Mouse (Mus musculus) spleen, embryonic (tissue): ENCODE measurements around the gene Timp2.

Source experiments
- CTCF ChIA-PET: fragments of 350-600 bp; sonication (Branson Sonifier 250); formaldehyde crosslinking; loops from one replicate; lab custom pipeline; 2022; lab: Charles Lee

Timp2 gene

DNA sequence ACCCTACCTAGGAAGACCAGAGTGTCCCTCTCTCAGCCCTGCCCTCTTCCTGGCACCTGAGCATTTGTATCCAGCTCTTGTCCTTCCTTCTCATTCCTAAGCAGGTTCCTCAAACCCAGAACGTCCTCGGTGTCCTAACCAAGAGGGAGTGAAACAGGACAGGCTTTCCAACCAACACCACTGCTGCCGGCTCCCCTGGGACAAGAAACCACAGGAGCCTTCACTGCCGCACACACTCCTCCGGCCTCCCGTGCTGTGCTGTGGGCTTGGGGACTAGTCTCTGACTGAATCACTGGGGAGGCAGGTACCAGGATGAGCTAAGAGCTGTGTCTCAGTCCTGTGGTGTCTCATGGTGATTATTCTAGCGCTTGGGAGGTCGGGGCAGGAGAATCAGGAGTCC, 14.1 kb upstream of the Timp2 start:
- CTCF ChIA-PET, result no interaction called here

DNA sequence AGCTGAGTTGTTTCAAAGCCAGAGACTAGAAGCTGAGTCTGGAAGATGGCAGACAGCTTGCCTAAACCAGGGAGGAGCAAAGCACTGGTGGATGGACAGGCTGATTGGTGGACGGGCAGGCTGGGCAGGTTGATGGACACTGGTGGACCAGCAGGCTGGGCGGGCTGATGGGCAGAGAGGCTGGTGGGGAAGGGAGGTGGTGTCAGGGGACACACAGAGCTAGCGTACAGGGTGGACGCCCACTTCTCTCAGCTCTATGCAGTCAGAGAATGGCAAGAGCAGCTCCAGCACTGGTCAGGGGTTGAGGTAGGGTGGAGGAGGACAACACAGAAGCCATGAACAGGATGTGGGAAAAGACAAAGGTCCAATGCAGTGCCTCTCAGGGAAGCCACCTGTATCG, 13.7 kb upstream of the Timp2 start:
- CTCF ChIA-PET, result no interaction called here

DNA sequence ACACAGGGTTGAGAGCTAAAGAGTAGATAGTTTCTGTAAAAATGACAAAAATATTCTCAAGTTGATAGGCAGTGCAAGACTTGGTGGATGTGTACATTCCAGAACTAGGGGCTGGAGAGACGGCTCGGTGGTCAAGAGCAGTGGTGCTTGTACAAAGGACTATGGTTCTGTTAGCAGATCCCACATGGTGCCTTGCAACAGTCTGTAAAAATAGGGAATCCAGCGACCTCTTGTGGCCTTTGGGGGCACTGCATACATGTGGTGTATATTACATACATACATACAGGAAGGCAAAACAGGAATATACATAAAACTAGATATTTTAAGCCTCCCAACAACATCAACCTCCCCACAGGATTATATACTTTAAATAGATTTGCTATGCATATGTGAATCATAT, 12.8 kb upstream of the Timp2 start:
- CTCF ChIA-PET, result interaction anchor here (0.7 kb wide), 1 partner anchor 126 kb away, joined by 3 read pairs; no protein-coding TSS in a partner anchor

DNA sequence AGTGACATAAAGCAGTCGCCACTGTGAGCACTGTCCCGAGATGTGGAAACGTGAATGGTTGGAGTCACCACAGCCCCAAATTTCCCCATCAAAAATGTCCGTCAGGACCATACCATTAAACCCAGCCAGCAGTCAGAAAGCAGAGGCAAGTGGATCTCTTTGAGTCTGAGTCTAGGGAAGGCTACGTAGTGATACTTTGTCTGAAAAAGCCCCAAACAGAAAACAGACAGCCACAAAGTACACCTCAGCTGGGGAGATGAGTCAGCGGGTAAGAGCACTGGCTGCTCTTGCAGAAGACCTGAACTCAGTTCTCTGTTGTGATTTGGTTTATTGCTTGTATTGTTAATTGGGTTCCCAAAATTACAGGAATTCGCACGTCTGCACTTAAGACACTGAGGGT, 11.0 kb upstream of the Timp2 start:
- CTCF ChIA-PET, result no interaction called here

DNA sequence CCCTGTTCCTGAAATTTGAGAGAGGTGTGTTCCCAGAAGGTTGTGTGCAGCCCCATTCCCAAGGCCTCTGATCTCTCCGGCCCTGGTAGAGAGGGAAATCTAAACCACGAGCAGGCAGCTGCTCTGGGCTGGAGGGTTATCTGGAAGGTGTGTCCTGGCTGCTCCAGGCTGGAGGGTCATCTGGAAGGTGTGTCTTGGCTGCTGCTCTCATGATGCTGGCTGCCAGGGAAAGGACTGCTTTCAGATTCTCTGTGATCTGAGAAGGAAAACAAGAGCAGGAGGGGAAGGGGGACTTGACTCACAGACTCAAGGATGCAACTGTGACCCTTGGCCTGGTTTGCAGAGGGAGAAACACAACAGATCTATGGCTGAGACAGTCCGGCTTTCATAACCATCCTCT, 10.6 kb upstream of the Timp2 start:
- CTCF ChIA-PET, result no interaction called here

DNA sequence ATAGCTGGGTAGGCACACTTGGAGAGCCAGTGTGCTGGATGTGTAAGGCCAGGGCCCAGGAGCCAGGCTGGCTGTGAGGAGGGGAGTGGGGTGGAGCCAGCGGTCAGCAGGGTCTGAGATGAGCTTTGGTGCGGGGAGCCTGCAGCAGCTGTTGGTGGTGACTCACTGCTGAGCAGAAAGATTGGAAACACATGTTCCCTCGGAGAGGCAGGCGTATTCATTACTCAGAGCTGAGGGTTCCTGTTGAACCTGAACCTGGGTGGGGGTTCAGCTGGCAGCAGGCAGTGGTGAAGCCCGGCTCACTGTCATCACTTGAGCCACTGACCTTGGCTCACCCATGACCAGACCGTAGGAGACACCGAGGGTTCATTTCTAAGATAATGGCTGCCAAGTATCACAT, 9.6 kb upstream of the Timp2 start:
- CTCF ChIA-PET, result no interaction called here

DNA sequence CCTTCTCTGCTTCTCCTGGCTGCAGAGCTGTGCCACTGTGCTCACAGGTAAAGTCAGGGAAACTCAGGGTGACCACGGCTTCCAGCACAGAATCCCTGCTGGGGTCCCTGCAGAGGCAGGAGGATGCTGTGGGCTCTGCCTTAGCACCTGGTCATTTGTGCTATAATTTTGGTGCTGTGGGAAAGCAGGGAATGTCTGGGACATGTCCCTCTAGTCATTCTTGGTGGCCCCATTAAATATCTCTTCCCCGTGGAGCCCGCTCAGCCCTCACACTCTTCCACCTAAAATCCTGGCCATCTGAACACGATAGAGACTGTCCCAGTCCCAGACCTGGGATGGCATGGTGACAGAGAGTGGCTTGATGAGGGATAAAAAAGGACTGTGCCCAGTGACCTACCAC, 8.5 kb upstream of the Timp2 start:
- CTCF ChIA-PET, result no interaction called here

DNA sequence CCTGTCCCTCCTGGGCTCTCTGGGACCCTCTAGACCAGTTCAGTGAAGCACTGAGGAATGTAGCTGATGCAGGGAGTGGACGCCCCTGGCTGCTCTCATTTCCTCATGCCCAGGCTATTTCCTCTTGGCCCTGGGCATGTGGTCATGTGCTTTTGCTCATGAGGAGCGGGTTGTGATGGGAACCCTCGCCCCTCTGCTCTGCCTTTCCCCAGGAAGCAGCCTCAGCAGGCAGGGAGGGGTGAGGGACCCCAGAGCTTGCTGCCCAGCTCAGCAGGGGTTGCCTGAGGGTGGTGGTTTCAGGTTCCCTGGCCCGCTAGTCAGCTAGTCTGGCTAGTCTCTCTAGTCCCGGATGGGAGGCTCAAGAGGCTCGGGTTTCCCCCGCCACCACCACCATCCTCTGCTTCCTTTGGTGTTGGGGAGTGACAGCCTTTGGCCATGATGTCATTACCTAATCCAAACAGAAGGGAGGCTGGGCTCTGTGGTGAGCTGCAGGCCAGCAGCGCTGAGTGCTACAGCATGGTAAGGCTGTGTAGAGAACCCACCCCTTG, 7.5 kb upstream of the Timp2 start:
- CTCF ChIA-PET, result interaction anchor here (0.6 kb wide), 1 partner anchor 14 kb away, joined by 4 read pairs; no protein-coding TSS in a partner anchor

DNA sequence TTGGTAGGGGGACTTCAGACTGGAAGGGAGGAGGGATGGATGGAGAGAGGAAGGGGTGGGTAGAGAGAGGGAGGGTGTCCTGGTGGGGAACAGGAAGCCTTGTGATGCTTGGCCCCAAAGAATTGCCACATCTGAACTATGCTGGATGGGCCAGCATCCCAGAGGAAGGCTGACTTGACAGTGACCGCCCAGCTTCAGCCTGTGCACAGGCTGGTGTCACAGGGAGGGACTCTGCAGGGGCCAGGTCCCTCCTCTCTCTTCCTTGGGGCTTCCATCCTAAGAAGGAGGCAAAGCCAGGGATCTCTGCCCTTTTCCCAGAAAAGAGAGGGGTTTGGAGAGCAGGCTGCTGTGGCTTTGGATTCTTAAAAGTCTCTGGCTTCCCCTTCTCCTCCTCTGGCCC, 7.0 kb upstream of the Timp2 start:
- CTCF ChIA-PET, result no interaction called here

DNA sequence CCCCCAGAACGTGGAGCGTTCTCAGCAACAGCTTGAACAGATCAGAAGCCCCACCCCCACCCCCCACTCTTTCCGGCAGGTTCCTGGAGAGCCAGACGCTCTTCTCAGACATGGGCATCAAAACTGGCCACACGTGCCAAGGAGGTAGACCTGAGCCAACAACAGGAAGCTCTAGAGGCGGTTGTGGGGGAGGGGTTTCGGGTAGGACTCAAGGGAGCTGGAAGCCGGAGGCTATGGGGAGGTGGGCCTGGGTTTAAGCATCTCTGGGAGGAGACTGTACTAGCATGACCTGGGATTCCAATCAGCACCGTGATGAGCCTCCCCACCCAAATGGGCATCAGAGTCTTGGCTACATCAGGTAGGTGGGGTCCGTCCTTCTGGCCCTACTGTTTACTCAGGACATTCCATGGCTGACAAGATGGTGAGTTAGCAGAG, 5.4 kb upstream of the Timp2 start:
- CTCF ChIA-PET, result no interaction called here

DNA sequence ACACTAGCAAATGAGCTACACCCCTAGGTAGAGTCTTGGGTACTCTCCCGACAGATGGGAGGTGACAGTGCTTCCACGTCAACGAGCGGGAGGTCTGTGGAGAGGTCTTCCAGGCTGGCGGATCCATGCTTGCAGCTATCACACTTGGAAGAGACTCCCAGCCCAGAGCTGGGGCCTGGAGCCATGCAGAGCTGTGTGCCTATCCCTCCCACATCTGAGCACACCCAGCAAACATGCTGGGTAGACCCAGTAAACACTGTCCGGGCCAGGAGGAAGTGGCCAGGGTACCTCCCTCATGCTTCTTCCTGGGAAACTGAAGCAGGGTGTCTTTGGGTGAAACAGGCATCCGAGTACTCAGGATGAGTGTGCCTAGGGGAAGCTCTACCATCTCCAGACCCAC, 5.0 kb upstream of the Timp2 start:
- CTCF ChIA-PET, result no interaction called here

DNA sequence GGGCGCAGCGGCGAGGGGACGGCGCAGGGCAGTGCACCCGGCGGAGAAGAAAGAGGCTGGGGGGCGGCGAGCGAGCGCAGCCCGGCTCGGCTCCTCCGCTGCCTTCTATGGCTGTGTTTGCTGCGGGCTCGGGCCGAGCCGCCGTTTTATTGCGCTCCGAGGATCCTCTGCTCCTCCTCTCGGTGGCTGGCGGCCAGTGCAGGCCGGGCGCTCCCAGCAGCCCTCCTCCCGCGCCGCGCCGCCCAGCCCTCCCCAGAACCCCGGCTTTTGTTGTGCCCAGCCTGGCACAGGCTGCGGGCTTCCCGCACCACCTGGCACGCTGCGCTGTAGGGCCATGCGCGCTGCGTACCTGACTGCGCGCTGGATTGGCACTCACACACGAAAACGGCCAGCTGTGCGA, 335 bp downstream of the Timp2 start:
- CTCF ChIA-PET, result interaction anchor here (0.5 kb wide), 1 partner anchor 820 kb away, joined by 3 read pairs; no protein-coding TSS in a partner anchor

DNA sequence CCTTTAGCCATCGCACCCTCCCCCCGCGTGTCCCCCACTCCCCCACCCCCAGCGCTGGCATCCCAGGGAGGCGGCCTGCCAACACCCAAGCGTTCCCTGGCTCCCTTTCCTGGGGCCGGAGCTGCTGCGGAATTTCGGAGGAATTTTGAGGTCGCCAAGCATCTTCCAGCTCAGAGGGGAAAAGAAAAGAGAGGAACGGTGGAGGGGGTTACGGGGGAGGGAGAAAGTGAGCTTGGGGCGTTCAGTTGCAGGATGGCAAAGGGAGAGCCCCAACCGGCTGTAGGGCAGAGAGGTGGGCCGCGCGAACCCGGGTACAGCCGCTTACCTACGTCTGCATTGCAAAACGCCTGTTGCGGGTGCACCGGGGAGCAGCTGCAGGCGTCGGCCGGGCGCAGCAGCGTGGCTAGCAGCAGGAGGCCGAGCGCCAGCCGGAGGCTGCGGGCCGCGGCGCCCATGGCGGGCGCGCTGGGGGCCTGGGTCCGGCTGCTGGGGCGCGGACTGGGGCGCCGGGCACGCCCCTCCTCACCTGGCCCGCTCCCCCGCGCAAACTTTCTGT, 826 bp downstream of the Timp2 start:
- CTCF ChIA-PET, result interaction anchor here (0.5 to 0.7 kb wide), 2 partner anchors 612 to 820 kb away, joined by 3 to 11 read pairs; no protein-coding TSS in a partner anchor

DNA sequence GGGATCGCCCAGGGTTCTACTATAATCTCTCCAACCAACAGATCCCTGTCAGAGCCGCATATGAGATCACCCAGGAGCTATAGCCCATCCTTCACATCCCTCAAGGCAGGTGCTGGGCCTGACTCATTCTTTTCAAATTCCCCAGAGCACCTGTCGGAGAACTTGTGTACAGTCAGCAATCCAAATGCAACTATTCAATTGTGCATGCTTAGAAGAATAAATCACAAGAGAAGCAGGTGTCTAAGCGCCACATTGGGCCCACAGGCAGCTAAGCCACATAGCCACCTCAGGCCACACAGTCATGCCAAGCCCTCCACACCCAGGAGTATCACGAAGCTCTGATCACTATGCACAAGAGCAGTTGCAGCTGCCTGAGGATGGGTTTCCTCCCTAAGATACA, 6.0 kb downstream of the Timp2 start:
- CTCF ChIA-PET, result interaction anchor here (0.6 kb wide), 3 partner anchors 124 to 533 kb away, joined by 3 to 15 read pairs (median 4); no protein-coding TSS in a partner anchor

DNA sequence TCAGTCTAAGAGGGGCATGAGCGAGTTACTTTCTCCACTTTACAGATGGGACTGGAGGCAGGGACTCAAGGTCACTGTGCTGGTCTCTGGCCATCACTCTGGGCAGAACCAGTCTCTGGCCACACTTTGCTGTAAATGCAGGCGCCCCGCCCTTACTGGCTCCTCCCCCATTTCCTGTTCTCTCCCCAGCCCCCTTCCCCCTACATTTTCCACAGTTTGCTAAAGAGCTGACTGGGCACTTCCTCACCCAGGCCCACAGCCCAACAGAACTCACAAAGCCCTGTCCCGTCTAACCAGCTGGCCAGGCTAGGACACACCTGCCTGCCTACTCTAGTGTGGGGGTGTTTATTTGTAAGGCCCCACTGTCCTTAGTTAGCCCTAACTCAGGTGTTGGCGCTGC, 6.7 kb downstream of the Timp2 start:
- CTCF ChIA-PET, result interaction anchor here (0.6 kb wide), 2 partner anchors 123 to 216 kb away, joined by 4 to 15 read pairs; no protein-coding TSS in a partner anchor

DNA sequence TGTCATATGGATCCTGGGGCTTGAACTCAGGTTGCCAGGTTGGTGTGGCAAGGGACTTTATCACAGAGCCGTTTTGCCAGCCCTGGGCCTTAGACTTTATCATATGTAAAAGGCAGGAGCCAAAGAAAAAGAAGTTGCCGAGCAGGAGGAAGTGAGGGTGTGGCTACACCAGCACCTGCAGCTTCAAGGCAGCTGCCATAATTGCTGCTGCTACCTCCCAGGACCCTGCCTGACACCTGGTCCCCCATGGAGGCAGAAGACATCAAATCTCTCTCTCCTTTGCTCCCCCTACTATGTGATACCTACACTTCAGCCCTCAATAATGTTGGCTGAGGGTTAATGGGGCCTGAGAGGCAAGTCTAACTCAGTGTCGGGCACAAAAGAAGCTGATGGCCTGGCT, 7.1 kb downstream of the Timp2 start:
- CTCF ChIA-PET, result no interaction called here

DNA sequence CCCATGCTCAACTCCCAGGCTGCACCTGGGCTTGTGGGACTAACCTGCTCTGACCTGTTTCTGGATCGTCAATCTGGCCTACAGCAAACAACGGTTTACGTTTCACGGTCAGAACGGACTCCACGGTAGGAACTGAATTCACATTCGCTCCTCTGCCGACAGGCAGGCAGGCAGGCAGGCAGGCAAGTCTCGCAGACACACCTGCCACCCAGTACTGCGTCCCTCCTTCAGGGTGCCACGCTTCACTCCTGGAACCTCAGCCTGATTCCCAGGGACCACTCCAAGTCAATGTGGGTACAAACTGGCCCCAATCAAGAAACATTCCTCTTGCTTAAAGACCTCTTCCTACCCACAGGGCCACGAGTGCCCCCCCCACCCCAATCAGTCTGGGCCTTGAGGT, 7.6 kb downstream of the Timp2 start:
- CTCF ChIA-PET, result no interaction called here

DNA sequence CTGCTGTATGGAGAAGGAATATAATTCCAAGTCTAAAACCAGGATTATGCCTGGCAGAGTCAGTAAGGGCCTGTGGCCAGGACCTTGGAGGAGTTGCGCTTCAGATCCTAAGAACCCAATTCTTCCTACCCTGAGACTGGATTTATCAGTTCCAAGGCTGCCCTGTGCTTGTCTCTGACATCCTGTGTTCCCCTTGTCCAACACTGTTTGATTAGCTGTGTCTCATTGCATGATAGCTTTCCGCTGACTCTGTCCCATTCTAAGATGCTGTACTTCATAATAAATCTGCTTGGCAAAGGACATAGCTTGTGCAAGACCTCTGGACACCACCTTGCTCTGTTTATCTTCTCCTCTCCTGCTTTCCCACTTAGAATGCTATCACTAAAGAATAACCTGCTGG, 8.1 kb downstream of the Timp2 start:
- CTCF ChIA-PET, result no interaction called here

DNA sequence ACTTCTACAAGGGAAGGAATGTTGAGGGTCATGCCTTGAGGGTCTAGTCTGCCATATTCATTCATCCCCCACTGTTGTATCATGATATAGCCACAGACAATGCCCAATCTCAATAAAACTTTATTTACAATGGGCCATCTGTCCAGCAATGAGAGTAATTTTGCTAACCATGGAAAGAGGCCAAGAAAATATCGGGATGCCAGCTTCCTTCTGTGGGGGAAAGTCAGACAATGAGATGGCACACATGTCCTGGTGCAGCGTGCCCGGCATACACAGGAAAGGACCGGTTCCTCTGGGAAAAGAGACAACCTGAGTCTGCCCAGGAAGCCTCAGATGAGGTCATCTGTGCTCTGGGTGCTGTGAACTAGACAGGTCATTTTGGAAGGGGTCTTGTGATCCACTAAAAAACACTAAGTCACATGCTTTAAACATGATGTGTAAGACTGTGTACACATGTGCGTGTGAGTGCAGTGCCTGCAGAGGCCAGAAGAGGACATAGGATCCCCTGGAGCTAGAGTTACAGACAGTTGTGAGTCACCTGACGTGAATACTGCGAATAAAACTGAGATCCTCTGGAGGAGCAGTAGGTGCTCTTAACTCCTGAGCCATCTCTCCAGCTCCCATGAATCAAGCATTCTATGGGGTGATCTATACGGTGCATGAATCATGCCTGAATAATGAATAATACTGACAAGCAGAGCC, 9.0 kb downstream of the Timp2 start:
- CTCF ChIA-PET, result no interaction called here

DNA sequence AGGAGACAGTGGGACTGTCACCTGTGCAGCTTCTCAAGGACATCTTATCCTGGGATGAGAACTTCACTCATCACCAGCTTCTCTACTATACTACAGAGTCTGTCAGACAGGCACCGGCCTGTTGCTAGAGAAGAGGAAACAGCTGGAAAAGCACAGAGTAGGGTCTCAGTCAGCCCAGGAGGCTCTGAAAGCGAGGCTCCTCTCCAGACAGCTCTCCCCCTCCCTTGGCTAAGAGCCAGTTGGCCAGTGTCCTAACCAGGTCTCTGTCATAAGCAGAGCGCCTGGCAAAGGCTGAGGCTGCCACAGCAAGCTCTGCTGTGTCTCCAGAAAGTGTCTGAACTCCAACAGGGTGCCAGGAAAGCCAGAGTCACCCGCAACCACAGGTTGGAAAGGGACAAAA, 9.8 kb downstream of the Timp2 start:
- CTCF ChIA-PET, result no interaction called here

DNA sequence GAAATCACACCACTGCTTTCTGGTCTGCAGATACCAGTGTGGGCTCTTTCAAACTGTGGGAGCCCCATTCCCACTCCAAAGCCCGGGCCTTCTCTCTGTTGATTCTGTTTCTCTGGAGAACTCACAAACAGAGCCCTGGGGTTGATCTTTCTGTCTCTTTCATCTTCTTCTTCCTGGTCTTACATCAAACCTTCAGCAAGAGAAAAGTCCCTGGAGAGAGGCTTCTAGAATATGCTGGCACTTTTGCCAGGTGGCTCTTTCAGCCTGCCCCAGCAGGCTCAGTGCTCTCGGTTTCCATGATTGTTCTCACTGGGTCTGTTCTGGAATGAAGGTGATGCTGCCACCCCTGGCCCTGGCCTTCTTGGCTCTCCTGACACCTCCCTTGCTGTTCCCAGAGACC, 11.9 kb downstream of the Timp2 start:
- CTCF ChIA-PET, result interaction anchor here (0.6 kb wide), 1 partner anchor 31 kb away, joined by 3 read pairs; no protein-coding TSS in a partner anchor

DNA sequence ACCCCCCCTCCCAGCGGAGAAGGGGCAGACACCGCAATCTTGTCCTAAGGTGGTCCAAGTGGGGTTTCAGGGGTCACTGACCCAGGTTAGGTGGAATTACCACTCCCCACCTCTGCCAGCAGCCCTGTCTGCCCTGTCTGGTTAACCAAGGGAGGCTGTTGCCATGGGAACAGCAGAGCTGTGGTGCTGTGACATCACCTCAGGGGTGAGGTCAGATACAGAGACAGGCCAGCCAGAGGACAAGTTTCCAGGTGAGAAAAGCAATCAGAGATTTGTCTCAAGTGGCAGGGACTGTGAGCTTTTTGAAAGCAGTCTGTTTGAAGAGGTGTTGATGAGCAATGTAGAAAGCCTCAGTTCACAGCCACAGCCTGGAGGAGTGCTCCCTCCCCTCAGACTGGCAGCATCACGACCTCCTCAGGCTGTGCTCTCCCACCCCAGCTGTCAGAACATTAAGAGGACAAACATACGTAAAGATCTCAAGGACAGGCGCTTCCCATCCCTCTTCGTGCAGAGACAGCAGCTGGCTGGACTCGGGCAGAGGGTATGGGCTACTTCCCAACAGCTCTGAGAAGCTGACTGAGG, 13.0 kb downstream of the Timp2 start, which contains the start of gene Cep295nl:
Gene Cep295nl, minus strand, starts transcription at position 101 of the 582 bp plus-strand sequence.
- CTCF ChIA-PET, result interaction anchor here (0.6 kb wide), 1 partner anchor 1150 kb away, joined by 20 read pairs; no protein-coding TSS in a partner anchor
